9 mouse cellular contexts compared by ENCODE assay signal in genomic region chr17:73743681-73744311, GRCm38 (mm10). TPM values are rescaled to one million over a fixed set of nuclear protein-coding genes. Genes with fewer than 3 reads are reported as not detected.
A peak's percentile ranks its signal among the peaks of the same experiment; 100 is the strongest.
DNase-seq lines count a peak whose midpoint lies in the region; ATAC-seq and TF ChIP-seq lines count a peak whose summit lies in the region.
"Had no signal": no experiment of that assay in that cellular context is flagged by ENCODE, and none has a peak within 500 bp of the region (broad histone marks: within the 10 kb centered on the region; RNA-seq: fewer than 3 reads in every experiment).

No protein-coding gene starts in this region.

- H3K27me3 ChIP-seq in midbrain, embryonic 13.5 days: no peaks in the 10 kb centered on the region
- no peaks in the 10 kb centered on the region for H3K27me3 ChIP-seq in small intestine, adult 2 months (ENCODE audit: control insufficient read depth, insufficient read depth, low read length)

- peak; percentile 74 for DNase-seq in T-cell, adult 2 months (ENCODE audit: low spot score)
- DNase-seq in cerebellum, postnatal 10 days: peak; percentile 93
- peak; percentile 81 to 87 for DNase-seq in frontal cortex, postnatal 36 days (ENCODE audit: low spot score in 2 of 2)
- DNase-seq in left cerebral cortex, adult 8-10 months (ENCODE audit: low spot score in 2 of 2): peak; percentile 50 to 59

- no peaks in the 10 kb centered on the region for H3K9me3 ChIP-seq in midbrain, embryonic 13.5 days

- H3K9ac ChIP-seq in midbrain, embryonic 13.5 days (replicated peaks): no peak overlapping the region

- peak; percentile 81; the same call in 1 of the 2 replicates for TF ChIP-seq CTCF in small intestine, adult 2 months (IDR thresholded peaks at IDR 0.05; ENCODE audit: extremely low read depth, insufficient read length, insufficient replicate concordance, low read depth, low read length)

- ATAC-seq in inflammation-experienced regulatory T-cells, adult 6 months: peak; percentile 93
- peak; percentile 95 for ATAC-seq in midbrain, embryonic 13.5 days
- ATAC-seq in erythroid progenitor cell, adult 5-6 weeks (replicated peaks; ENCODE audit: low FRiP score, poor library complexity, severe bottlenecking): no peak

- H3K4me2 ChIP-seq in midbrain, embryonic 13.5 days (replicated peaks): no peak overlapping the region

- WGBS in midbrain, embryonic 13.5 days: 5% methylated on average over 6 of the region's 6 CpGs
- 5% methylated on average over 6 of the region's 6 CpGs for WGBS in small intestine, adult 2 months

- no peak overlapping the region for H3K4me3 ChIP-seq in midbrain, embryonic 13.5 days (replicated peaks)
- no peak overlapping the region for H3K4me3 ChIP-seq in small intestine, adult 2 months (ENCODE audit: low read depth, low read length)
- H3K4me3 ChIP-seq: myocyte had no signal

- H3K27ac ChIP-seq in midbrain, embryonic 13.5 days: no peak overlapping the region
- H3K27ac ChIP-seq in small intestine, adult 2 months (ENCODE audit: insufficient read depth, low read depth, low read length): no peak overlapping the region

- TF ChIP-seq POLR2A in small intestine, adult 2 months (IDR thresholded peaks at IDR 0.05; ENCODE audit: low read depth, low read length): no peak

- no peaks in the 10 kb centered on the region for H3K36me3 ChIP-seq in midbrain, embryonic 13.5 days
- H3K36me3 ChIP-seq in small intestine, adult 2 months (ENCODE audit: control insufficient read depth, insufficient read depth, low read length): no peaks in the 10 kb centered on the region

- no peaks in the 10 kb centered on the region for H3K4me1 ChIP-seq in midbrain, embryonic 13.5 days (replicated peaks)
- H3K4me1 ChIP-seq in small intestine, adult 2 months (ENCODE audit: control insufficient read depth, insufficient read depth, insufficient read length, low read length): no peaks in the 10 kb centered on the region

RNA-seq across cellular contexts. Expression of gene Galnt14, which starts 33.5 kb away (rescaled TPM):
- polyA plus RNA-seq in inflammation-experienced regulatory T-cells, adult 6 months (2017; shearing (Covaris generic)): 1 to 10 TPM in 2 of 3 experiments, under 1 TPM in 1; 0.66 to 2.1 (median 2.0) TPM
- 10 to 100 TPM; 20.9 to 25.0 (median 22.4) TPM for total RNA-seq in left cerebral cortex, adult 8-10 months (2022)
- polyA plus RNA-seq in midbrain, embryonic 13.5 days (2015; fragmentation: Nextera tagmentation; extraction: Ambion mirVana): 16.0 and 16.9 TPM in 2 replicates
- 0.06 TPM in 1 of 2 replicates, not detected in the other for polyA plus RNA-seq in small intestine, adult 2 months (2012; rRNA removed)
- not detected in 2 replicates for total RNA-seq in erythroid progenitor cell, adult 5-6 weeks (2015; ENCODE audit: low replicate concordance)
- not detected in 2 replicates for total RNA-seq in erythroid progenitor cell, adult 5-6 weeks (2017; ENCODE audit: low replicate concordance)
- polyA plus RNA-seq: myocyte had no signal
